Mouse (Mus musculus) embryonic fibroblast, embryonic 13.5 days (primary cell): ENCODE measurements around the gene Rnf169. TPM values are rescaled to one million over a fixed set of nuclear protein-coding genes. Genes with fewer than 3 reads are reported as not detected.
A peak's percentile ranks its signal among the peaks of the same experiment; 100 is the strongest.

ENCODE experiments used
- H3K27ac ChIP-seq: 2 replicates; pipeline ENCODE4 v1.5.1; 2012; ENCODE audit warnings: low read length, control low read depth, inconsistent platforms; ENCODE audit not compliant: insufficient read depth
- H3K4me1 ChIP-seq: 2 replicates; pipeline ENCODE4 v1.6.1; 2011; ENCODE audit warnings: low read length; ENCODE audit not compliant: control insufficient read depth, insufficient read depth
- H3K4me3 ChIP-seq: 2 replicates; pipeline ENCODE4 v1.5.1; 2011; ENCODE audit warnings: mild to moderate bottlenecking, control low read depth, low read length; ENCODE audit not compliant: insufficient read depth
- CTCF ChIP-seq: IDR thresholded peaks from 2 replicates; pipeline ENCODE4 v1.5.1; 2011; ENCODE audit warnings: mild to moderate bottlenecking, control low read depth, low read length, moderate library complexity, borderline replicate concordance; ENCODE audit not compliant: insufficient read depth
- POLR2A ChIP-seq: IDR thresholded peaks from 2 replicates; pipeline ENCODE4 v1.6.1; 2011; ENCODE audit warnings: low read depth, mild to moderate bottlenecking, control low read depth, low read length, moderate library complexity
- polyA plus RNA-seq: library from polyadenylated mRNA; stranded (reverse); fragments of >200 nt; gene quantifications from 2 replicates; pipeline ENCODE4 v1.2.4, GENCODE M21; 2011; ENCODE audit warnings: low read depth; ENCODE audit not compliant: missing spikeins, insufficient read length

Rnf169 gene
- polyA plus RNA-seq, 1 experiment = 22.8 TPM

GRCm38 (mm10) chr7:99878254-99878653, 102.0 kb downstream of the Rnf169 start:
- Histone ChIP-seq H3K4me1 (no peaks in the 10 kb centered on the region), H3K4me3 (no peak overlapping the region), H3K27ac (no peak overlapping the region)
- TF ChIP-seq POLR2A (no peak), CTCF (no peak)

GRCm38 (mm10) chr7:99876345-99876744, 103.9 kb downstream of the Rnf169 start:
- TF ChIP-seq POLR2A = no peak
- peak; percentile 89 for TF ChIP-seq CTCF
- Histone ChIP-seq H3K4me1 (no peaks in the 10 kb centered on the region), H3K27ac (no peak overlapping the region), H3K4me3 (no peak overlapping the region)

- Histone ChIP-seq H3K4me3 (no peak overlapping the region), H3K27ac (no peak overlapping the region), H3K4me1 (no peaks in the 10 kb centered on the region)
- TF ChIP-seq CTCF = no peak
- no peak for TF ChIP-seq POLR2A
Measured at GRCm38 (mm10) chr7:99875891-99876290, 104.4 kb downstream of the Rnf169 start.

- Histone ChIP-seq H3K4me1 (no peaks in the 10 kb centered on the region), H3K4me3 (no peak overlapping the region), H3K27ac (no peak overlapping the region)
- TF ChIP-seq CTCF (no peak), POLR2A (no peak)
Measured at GRCm38 (mm10) chr7:99873965-99874364, 106.3 kb downstream of the Rnf169 start.

Other genes with a start within 250 kb of the Rnf169 start
- not detected in 2 replicates for gene Olfr521, start 216.9 kb downstream of the Rnf169 start, polyA plus RNA-seq
- gene Neu3, start 152.0 kb downstream of the Rnf169 start, polyA plus RNA-seq = 1.9 and 2.3 TPM in 2 replicates
- 0.27 and 0.81 TPM in 2 replicates for gene Xrra1, start 121.3 kb downstream of the Rnf169 start, polyA plus RNA-seq
- gene Spcs2, start 117.0 kb downstream of the Rnf169 start, polyA plus RNA-seq = 132 and 168 TPM in 2 replicates
- not detected in 2 replicates for gene Chrdl2, start 25.7 kb upstream of the Rnf169 start, polyA plus RNA-seq
- gene Pold3, start 141.1 kb upstream of the Rnf169 start, polyA plus RNA-seq = 19.6 and 25.6 TPM in 2 replicates
- 4.2 and 4.7 TPM in 2 replicates for gene Lipt2, start 178.8 kb upstream of the Rnf169 start, polyA plus RNA-seq
- gene Kcne3, start 196.1 kb upstream of the Rnf169 start, polyA plus RNA-seq = not detected in 2 replicates
- 8.4 and 8.6 TPM in 2 replicates for gene Pgm2l1, start 246.9 kb upstream of the Rnf169 start, polyA plus RNA-seq